Mouse (Mus musculus): Measurements from ENCODE around the gene Rhox3e.
"Not testable (repeated sequence)": the region's sequence is repeated elsewhere in the genome, so short reads cannot be mapped to it uniquely, and the experiment has no call there.

Rhox3e gene

GRCm38 (mm10) chrX:37541719-37542118, at the start of gene Rhox3e:
TSS of gene Rhox3e (plus strand) at chrX:37542019.
- in situ Hi-C loops (cut with MboI, MseI), result loop anchor here (5.0 kb wide), 1 partner anchor 289 kb away; no protein-coding TSS in a partner anchor

GRCm38 (mm10) chrX:37514059-37514458, 27.8 kb upstream of the Rhox3e start, which contains the start of gene Rhox4d:
TSS of gene Rhox4d (plus strand) at chrX:37514359.
- in situ Hi-C loops (cut with MboI, MseI), result not testable (repeated sequence)

GRCm38 (mm10) chrX:37530152-37530551, 11.7 kb upstream of the Rhox3e start, which contains the start of gene Rhox2e:
TSS of gene Rhox2e (plus strand) at chrX:37530452.
- in situ Hi-C loops (cut with MboI, MseI), result not testable (repeated sequence)

- in situ Hi-C loops (cut with MboI, MseI), result not testable (repeated sequence)
These were observed 15.3 kb downstream of the Rhox3e start, which contains the start of gene Rhox4e for GRCm38 (mm10) chrX:37557112-37557511. TSS of gene Rhox4e (plus strand) at chrX:37557412.

GRCm38 (mm10) chrX:37571105-37571504, 29.3 kb downstream of the Rhox3e start, which contains the start of gene Rhox2f:
TSS of gene Rhox2f (plus strand) at chrX:37571405.
- in situ Hi-C loops (cut with MboI, MseI), result loop anchor here (5.0 kb wide), 1 partner anchor 119 kb away; the partner anchor contains the start of gene Rhox2c

- in situ Hi-C loops (cut with MboI, MseI), result loop anchor here (5.0 kb wide), 1 partner anchor 120 kb away; the partner anchor contains the start of gene Rhox2c
These were observed 30.8 kb downstream of the Rhox3e start for GRCm38 (mm10) chrX:37572638-37573037.

GRCm38 (mm10) chrX:37580692-37581091, 38.9 kb downstream of the Rhox3e start, which contains the start of gene Rhox3f:
TSS of gene Rhox3f (plus strand) at chrX:37580992.
- in situ Hi-C loops (cut with MboI, MseI), result not testable (repeated sequence)
